Mouse (Mus musculus): ENCODE data around the gene Ube2g2.

The Ube2g2 gene

DNA sequence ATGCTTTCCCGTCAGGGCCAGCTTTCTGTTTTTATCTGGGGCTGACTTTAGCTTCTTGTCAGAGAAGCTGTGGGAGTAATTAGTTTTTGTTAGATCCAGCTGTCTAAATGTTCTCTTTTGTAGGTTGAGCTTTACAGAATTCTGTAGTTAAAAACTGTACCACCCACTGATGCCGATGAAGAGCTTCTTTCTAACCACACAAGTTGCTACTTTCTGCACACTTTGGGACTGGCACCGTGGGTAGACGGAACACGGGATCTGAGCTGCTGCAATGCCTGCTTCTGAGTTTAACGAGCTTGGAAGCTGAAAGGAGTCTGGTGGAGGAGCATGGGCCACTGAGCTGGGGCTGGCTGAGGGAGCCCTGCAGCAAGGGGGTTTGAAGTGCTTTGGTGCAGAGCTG is 30.5 kb upstream of the Ube2g2 start:
- DNase-seq (ENCODE audit: low read depth, low spot score): no peak
- Histone ChIP-seq H3K27me3 (ENCODE audit: control insufficient read depth, insufficient read depth, low read length, poor library complexity, severe bottlenecking) (no peaks in the 10 kb centered on the region), H3K36me3 (ENCODE audit: control insufficient read depth, insufficient read depth, low read length, poor library complexity, severe bottlenecking) (peaks cover 10% of the 10 kb centered on the region)

DNA sequence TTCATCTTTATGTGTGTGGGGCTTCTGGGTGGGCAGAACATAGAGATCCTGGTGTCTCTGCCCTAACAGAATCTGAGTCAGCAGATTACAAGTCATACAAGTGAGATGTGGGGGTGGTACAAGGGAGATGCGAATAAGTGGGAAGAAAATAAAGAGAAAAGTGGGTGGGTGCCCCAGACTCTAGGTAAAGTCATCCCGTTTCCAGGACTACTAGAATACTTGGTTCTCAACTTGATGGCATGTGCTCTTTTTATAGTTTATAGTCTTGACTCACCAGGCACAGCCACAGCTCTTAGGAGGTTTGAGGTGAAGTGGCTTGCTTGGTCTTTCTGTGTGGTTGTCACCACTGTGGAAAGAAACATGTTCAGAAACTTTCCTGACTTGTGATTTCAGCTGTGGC is 26.0 kb upstream of the Ube2g2 start:
- Histone ChIP-seq H3K27me3 (ENCODE audit: control insufficient read depth, insufficient read depth, low read length, poor library complexity, severe bottlenecking) (no peaks in the 10 kb centered on the region), H3K36me3 (ENCODE audit: control insufficient read depth, insufficient read depth, low read length, poor library complexity, severe bottlenecking) (peaks cover 9% of the 10 kb centered on the region)
- no peak for DNase-seq (ENCODE audit: low read depth, low spot score)

DNA sequence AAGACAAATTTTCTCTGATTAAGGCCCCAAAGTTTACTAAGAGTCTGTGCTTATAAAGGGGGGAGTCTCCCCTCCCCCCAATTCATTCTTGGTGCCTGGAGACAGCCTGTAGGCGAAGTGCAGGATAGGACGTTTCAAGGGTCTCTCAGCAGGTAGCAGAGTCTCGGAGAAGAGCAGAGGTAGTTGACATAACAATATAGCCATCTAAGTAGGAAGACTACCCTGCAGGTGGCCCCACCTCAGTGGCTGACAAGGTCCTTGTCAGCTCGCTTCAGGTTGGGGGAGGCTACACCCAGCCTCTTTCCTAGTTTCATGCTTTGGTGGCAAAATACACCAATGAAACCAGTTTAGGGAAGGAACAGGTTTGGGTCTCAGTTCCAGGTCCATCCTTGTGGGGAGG is 19.1 kb upstream of the Ube2g2 start:
- H3K27me3 ChIP-seq (ENCODE audit: control insufficient read depth, insufficient read depth, low read length, poor library complexity, severe bottlenecking): no peaks in the 10 kb centered on the region
- no peaks in the 10 kb centered on the region; the same call in 1 of the 2 replicates for H3K36me3 ChIP-seq (ENCODE audit: control insufficient read depth, insufficient read depth, low read length, poor library complexity, severe bottlenecking)
- no peak for DNase-seq (ENCODE audit: low read depth, low spot score)

DNA sequence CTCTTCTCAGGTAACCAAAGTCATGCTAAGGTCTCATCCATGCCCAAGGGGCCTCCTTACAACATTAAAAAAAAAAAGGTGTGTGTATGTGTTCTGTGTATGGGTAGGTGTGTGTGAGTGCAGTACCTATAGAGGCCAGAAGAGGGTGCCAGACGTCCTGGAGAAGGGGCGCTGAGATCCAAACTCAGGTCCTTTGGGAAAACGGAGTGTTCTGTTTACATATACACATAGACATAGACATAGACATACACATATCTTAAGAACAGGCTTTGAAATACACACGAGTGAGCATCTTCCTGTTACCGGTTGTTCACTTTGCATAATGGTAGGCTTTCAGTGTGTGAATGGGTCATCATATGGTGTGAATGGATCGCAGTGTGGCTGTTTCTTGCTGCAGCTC is 18.0 kb upstream of the Ube2g2 start:
- Histone ChIP-seq H3K27me3 (ENCODE audit: control insufficient read depth, insufficient read depth, low read length, poor library complexity, severe bottlenecking) (no peaks in the 10 kb centered on the region), H3K36me3 (ENCODE audit: control insufficient read depth, insufficient read depth, low read length, poor library complexity, severe bottlenecking) (no peaks in the 10 kb centered on the region)
- DNase-seq (ENCODE audit: low read depth, low spot score): peak; percentile 41

DNA sequence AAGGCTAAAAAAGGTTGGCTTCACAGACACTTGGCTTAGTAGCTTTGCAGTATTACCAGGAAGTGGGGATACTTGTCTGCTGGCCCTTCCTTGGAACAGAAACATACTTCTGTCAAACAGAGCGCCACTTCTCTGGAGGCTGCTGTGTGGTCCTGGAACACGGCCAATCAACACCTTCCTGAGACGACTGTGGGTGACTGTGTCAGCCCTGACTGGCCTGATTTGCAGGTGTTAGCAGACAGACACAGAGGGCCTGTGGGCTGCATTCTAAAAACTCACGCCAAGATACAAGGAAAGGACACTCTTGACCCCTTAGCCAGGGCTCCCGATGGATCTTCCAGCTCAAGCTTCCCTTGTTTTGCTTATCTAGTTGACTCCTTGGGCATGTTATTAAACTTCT is 17.1 kb upstream of the Ube2g2 start:
- H3K36me3 ChIP-seq (ENCODE audit: control insufficient read depth, insufficient read depth, low read length, poor library complexity, severe bottlenecking): no peaks in the 10 kb centered on the region
- H3K27me3 ChIP-seq (ENCODE audit: control insufficient read depth, insufficient read depth, low read length, poor library complexity, severe bottlenecking): no peaks in the 10 kb centered on the region
- no peak for DNase-seq (ENCODE audit: low read depth, low spot score)

DNA sequence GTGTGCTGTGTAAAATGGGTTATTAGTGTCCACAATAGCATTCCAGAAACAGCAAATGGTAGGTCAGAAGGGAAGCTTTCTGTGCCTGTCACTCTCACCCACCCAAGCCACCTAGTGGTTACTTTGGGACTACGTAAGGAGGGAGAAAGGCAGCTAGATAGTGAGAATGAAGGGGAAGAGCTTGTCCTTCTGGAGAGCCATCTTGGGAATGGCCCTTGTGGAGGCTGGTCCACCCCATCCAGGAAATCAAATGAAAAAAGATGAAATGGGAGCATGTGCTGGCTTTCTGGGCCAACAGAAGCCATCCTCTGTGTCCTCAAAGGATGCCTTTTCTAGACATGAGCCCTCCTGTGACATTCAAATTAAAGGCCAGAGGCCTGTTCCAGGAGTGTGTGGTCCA is 16.7 kb upstream of the Ube2g2 start:
- Histone ChIP-seq H3K36me3 (ENCODE audit: control insufficient read depth, insufficient read depth, low read length, poor library complexity, severe bottlenecking) (no peaks in the 10 kb centered on the region), H3K27me3 (ENCODE audit: control insufficient read depth, insufficient read depth, low read length, poor library complexity, severe bottlenecking) (no peaks in the 10 kb centered on the region)
- peak; percentile 77 for DNase-seq (ENCODE audit: low read depth, low spot score)

DNA sequence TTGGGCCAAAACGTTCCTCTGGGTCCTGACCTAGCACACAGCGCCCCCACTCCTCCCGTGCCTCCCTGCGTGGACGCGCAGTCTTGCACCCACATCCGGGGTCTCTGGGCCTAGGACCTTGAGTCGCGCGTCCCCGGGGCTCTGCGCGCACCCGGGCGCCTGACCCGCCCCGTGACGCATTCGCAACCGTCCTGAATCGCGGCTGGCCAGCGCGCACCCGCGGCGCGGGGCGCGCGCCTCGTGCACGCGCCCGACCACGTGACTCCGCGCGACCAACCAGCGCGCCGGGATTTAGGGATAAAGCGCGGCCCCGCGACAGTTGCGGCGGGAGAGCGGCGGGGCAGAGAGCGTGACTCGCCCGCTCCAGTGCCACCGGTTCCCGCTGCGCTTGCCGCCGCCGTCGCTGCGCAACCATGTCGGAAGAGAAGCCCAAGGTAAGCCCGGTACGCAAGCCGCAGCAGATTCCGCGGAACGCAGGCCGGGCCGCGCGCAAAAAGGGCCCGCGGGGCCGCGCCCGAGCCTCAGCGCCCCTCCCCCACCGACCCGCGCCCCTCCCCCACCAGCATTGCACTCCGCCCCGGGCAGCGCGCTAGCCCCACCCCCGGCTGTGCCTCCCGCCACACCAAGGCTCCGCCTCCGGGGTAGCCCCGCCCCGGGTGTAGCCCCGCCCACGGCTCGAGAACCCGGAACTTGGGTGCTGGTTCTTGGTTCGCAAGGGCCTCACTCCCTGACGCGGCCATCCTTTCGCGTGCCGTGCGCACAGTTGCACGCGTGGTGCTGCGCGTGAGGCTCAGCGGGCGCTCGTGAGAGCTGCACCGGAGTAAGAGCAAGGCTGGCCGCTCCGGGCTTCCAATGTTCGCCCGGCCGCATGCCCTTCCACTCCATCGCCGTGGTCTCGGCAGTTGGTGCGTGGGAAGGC is 15.9 kb upstream of the Ube2g2 start, which contains the start of the genes Sumo3 and Gm49325:
Gene Sumo3 (plus strand): TSS at position 190 of the 919 bp plus-strand sequence.
Gene Gm49325 (plus strand): TSS at position 290 of the 919 bp plus-strand sequence.
- peak; percentile 98 for DNase-seq (ENCODE audit: low read depth, low spot score)
- Histone ChIP-seq H3K36me3 (ENCODE audit: control insufficient read depth, insufficient read depth, low read length, poor library complexity, severe bottlenecking) (no peaks in the 10 kb centered on the region), H3K27me3 (ENCODE audit: control insufficient read depth, insufficient read depth, low read length, poor library complexity, severe bottlenecking) (no peaks in the 10 kb centered on the region)

DNA sequence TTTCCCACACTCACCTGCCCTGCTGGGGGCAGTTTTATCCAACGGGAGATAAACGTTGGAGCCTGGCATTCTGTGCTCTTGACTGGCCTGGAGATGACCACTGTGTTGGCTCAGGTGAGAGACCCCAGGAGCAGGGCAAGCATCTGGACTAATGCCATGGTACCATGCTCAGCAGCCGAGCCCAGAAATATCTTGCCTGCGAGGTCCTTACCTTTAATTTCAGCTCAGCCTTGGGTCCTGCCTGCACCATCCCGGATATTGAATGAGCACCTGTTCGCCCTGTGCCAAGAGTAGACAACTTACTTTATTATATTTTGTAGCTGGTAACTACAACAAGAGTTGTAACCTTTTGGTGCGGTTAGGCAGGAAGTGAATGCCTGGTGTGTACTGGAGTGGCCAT is 15.2 kb upstream of the Ube2g2 start:
- peak; percentile 57 for DNase-seq (ENCODE audit: low read depth, low spot score)
- H3K27me3 ChIP-seq (ENCODE audit: control insufficient read depth, insufficient read depth, low read length, poor library complexity, severe bottlenecking): no peaks in the 10 kb centered on the region
- no peaks in the 10 kb centered on the region for H3K36me3 ChIP-seq (ENCODE audit: control insufficient read depth, insufficient read depth, low read length, poor library complexity, severe bottlenecking)

DNA sequence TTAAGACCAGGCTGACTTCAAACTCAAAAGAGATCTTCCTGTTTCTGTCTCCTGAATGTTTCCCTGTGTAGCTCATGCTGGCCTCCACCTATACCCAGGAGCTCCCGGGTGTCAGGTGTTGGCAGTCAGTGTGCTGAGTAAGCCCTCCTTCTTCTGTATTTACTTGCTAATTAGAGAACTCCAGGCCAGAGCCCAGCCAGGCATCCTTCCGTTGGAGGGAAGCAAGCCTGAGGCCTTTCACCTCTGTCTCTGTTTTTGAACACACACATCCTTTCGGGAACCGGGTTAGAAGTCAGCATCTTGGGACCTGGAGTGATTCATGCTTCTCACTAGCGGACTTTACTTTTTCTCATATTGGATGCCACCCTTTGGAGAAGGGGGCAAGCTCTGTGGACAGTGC is 14.6 kb upstream of the Ube2g2 start:
- peak; percentile 31 for DNase-seq (ENCODE audit: low read depth, low spot score)
- no peaks in the 10 kb centered on the region for H3K36me3 ChIP-seq (ENCODE audit: control insufficient read depth, insufficient read depth, low read length, poor library complexity, severe bottlenecking)
- no peaks in the 10 kb centered on the region for H3K27me3 ChIP-seq (ENCODE audit: control insufficient read depth, insufficient read depth, low read length, poor library complexity, severe bottlenecking)

DNA sequence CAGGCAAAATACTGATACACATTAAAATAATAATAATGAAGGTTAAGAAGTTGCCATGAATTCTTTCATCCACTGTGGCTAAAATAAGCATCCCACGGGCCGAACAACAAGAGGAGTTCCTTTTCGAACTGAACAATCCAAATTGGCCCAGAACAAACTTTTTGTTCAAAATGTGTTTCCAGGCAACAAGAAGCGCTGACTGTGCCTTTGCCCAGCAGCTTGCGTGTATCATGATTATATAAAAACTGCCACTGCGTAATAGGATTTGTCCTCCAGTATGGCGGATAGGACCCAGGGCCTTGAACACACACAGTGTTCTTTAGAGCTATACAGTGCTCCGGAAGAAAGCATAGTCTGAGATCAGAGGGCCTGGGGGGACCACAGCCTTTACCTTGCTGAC is 13.5 kb upstream of the Ube2g2 start:
- H3K36me3 ChIP-seq (ENCODE audit: control insufficient read depth, insufficient read depth, low read length, poor library complexity, severe bottlenecking): no peaks in the 10 kb centered on the region; the same call in 1 of the 2 replicates
- no peak for DNase-seq (ENCODE audit: low read depth, low spot score)
- no peaks in the 10 kb centered on the region for H3K27me3 ChIP-seq (ENCODE audit: control insufficient read depth, insufficient read depth, low read length, poor library complexity, severe bottlenecking)

DNA sequence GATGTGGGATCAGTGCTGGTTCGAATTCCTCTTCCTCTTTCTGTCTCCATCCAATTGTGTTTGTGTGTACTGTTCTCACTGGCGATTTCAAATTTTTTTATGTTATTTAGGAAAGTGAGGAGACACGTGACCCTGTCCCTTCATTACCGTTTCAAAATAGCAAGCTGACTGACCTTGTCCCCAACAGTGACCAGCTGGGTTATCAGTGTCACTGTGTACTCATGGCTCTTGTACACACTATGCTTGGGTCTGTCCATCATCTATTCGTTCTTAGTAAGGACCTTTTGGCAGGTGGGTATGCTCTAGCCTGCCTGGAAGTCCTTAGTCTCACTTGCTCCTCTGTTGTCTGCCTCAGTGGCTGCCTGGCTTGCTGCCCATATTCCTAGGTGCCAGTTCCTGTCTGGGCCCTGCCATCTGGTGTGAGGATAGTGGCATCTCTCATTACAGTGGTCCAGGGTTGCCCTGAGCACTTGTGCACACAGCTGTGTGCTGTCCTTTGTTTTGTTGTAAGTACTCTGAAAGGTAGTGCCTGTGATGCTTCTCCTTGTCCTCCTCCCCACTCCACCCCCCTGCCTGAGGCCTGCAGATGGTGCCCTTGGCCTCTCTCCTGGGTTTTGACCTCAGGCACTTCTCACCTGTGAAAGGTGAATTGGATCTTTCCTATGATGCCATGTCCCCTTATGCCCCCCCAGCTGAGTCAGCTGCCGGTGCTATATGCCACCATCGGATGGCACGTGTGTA is 11.7 kb upstream of the Ube2g2 start:
- Histone ChIP-seq H3K36me3 (ENCODE audit: control insufficient read depth, insufficient read depth, low read length, poor library complexity, severe bottlenecking) (peaks cover 2% of the 10 kb centered on the region), H3K27me3 (ENCODE audit: control insufficient read depth, insufficient read depth, low read length, poor library complexity, severe bottlenecking) (no peaks in the 10 kb centered on the region)
- DNase-seq (ENCODE audit: low read depth, low spot score): no peak

DNA sequence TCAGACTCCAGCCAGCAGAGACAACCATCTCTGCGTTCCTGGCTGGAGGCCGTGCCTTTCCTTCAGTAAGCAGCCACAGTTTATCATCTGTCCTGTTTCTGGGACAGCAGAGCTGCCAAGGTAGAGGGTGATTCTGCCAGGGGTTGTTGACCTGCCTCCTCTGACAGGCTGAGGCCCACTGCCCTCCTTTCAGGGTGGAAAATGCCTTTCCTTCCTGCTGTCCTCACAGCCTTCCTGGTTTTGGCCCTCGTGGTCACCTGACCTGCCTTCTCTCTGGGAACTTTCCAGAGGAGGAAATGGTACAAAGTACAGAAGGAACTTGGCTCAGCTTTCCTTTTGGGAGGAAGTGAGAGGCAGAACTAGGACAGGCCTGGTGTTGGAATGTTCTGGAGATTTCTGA is 8.7 kb upstream of the Ube2g2 start:
- Histone ChIP-seq H3K36me3 (ENCODE audit: control insufficient read depth, insufficient read depth, low read length, poor library complexity, severe bottlenecking) (peaks cover 2% of the 10 kb centered on the region), H3K27me3 (ENCODE audit: control insufficient read depth, insufficient read depth, low read length, poor library complexity, severe bottlenecking) (no peaks in the 10 kb centered on the region)
- no peak for DNase-seq (ENCODE audit: low read depth, low spot score)

DNA sequence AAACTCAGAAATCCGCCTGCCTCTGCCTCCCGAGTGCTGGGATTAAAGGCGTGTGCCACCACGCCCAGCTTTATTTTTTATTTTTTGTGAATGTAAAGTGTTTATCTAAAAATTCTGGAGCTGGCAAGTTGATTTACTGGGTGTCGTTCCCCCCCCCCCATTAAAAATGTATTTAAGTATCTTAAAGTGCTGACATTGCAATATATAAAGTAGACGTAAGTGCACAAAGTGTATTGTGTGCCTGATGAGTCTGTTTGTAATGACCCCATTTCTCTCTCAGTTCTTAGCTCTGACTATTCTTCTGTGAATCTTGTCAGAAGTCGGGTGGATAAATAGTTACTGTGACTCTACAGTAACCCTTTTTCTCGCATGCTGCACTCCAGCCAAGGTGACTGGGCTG is 6.4 kb upstream of the Ube2g2 start:
- H3K27me3 ChIP-seq (ENCODE audit: control insufficient read depth, insufficient read depth, low read length, poor library complexity, severe bottlenecking): no peaks in the 10 kb centered on the region
- DNase-seq (ENCODE audit: low read depth, low spot score): no peak
- H3K36me3 ChIP-seq (ENCODE audit: control insufficient read depth, insufficient read depth, low read length, poor library complexity, severe bottlenecking): peaks cover 2% of the 10 kb centered on the region

DNA sequence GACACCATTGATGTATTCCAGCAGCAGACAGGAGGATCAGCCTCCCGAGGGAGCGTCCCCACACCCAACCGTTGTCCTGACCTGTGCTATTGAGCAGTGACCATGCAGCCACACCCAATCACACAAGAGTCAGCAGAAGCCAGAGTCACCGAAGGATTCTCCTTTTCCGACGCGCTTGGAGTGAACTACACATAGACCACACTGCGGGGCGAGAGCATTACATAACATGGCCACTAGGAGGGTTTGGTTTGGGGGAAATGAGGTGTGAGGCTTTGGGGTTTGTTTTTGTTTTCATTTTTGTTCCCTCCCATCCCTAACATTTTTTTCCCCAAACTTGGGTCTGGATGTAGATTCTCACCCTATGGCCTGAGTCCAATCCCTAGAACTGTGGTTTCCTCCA is 5.9 kb upstream of the Ube2g2 start:
- Histone ChIP-seq H3K36me3 (ENCODE audit: control insufficient read depth, insufficient read depth, low read length, poor library complexity, severe bottlenecking) (peaks cover 2% of the 10 kb centered on the region), H3K27me3 (ENCODE audit: control insufficient read depth, insufficient read depth, low read length, poor library complexity, severe bottlenecking) (no peaks in the 10 kb centered on the region)
- no peak for DNase-seq (ENCODE audit: low read depth, low spot score)

DNA sequence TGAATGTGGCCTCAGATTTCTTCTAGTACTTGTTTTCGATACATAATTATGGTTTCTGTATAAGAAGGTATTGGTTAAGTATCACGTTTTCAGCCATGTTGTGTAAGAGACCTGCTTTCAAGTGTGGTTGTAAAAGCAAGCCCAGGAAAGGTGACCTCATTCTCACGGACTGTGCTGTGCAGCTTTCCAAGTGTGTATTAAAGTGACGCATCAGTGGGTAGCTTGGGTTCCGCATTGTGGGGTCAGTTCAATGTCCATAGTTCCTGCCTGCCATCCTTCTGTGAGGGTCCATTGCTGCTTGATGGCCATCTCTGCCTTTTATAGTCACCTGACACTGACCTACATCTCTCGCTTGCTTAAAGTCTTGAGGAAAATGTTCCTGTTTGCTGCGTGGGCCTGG is 5.1 kb upstream of the Ube2g2 start:
- DNase-seq (ENCODE audit: low read depth, low spot score): no peak
- Histone ChIP-seq H3K27me3 (ENCODE audit: control insufficient read depth, insufficient read depth, low read length, poor library complexity, severe bottlenecking) (no peaks in the 10 kb centered on the region), H3K36me3 (ENCODE audit: control insufficient read depth, insufficient read depth, low read length, poor library complexity, severe bottlenecking) (peaks cover 2% of the 10 kb centered on the region)

Measured in splenic B cell, adult 2 months (primary cell).